Mouse (Mus musculus): ENCODE results near the gene Zfp318. TPM values are rescaled to one million over a fixed set of nuclear protein-coding genes. Genes with fewer than 3 reads are reported as not detected.
A peak's percentile ranks its signal among the peaks of the same experiment; 100 is the strongest.

The Zfp318 gene
- total RNA-seq (2021), result 10 to 100 TPM; 18.9 to 25.9 TPM
- long read RNA-seq, experiment 1, partial matches to known transcripts, result 0 of 1 reads
- long read RNA-seq, experiment 1, other reads (novel, unspliced or antisense), result 0 of 1 reads
- long read RNA-seq, experiment 2, partial matches to known transcripts, result 0 of 1 reads
- long read RNA-seq, experiment 2, other reads (novel, unspliced or antisense), result 1 of 1 reads

DNA sequence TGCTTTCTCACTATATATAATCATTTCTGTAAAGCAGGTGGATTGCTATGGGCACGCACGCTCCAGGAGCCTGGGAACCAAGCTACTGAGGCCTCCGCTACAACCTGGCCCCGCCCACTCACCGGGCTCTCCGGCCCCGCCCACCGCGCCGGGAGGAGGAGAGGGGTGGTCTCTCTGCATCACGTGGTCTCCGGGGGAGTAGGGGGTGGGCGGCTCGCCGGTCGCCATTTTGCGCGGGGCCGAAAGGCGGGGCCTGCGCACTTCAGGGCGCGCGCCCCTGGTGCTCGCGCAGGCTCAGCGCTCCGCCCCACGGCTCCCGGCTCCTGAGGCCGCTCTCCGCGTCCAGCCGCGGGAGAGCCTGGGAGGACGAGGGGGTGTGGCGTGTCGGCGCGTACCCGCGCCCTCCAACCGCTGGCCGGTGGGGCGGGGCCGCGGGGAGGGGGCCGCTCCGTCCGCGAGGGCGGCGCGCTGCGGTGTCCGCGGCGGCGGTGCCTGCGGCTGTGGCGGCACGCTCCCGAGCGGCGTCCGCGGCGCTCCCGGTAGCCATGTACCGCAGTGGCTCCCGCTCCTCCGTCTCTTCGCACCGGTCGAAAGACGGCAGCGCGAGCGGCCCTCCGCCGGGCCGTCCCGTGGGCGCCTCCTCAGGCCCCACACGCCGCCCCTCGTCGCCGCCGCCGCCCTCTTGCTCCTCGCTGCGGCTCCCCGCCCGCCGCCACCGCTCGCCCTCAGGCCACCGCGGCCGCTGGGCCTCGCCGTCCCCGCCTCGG, at the start of gene Zfp318:
TSS of gene Zfp318 (plus strand) at position 438 of the 767 bp plus-strand sequence.
- peak; percentile 99 for DNase-seq (ENCODE audit: low spot score in 2 of 2)

- DNase-seq (ENCODE audit: low spot score in 2 of 2), result no peak
These were observed 47.1 kb upstream of the Zfp318 start for GRCm38 (mm10) chr17:46336475-46336874.

DNA sequence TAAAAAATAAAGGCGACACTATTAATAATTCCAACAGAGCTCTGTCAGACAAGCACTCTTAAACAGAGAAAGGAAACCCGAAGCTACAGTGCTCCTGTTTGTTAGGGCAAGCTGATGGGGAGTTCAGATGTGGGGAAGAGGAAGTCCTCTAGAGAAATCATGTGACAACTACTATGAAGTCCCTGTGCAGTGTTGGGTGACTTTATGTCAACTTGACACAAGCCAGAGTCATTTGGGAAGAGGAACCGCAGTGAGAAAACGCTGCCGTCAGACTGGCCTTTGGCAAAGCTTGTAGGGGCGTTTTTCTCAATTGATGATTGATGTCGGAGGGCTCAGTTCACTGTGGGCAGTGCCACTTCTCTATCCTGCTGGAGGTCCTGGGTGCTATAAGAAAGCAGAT, 42.3 kb upstream of the Zfp318 start:
- no peak for DNase-seq (ENCODE audit: low spot score in 2 of 2)

- DNase-seq (ENCODE audit: low spot score in 2 of 2), result no peak
These were observed 32.4 kb upstream of the Zfp318 start for GRCm38 (mm10) chr17:46351026-46351700.

DNA sequence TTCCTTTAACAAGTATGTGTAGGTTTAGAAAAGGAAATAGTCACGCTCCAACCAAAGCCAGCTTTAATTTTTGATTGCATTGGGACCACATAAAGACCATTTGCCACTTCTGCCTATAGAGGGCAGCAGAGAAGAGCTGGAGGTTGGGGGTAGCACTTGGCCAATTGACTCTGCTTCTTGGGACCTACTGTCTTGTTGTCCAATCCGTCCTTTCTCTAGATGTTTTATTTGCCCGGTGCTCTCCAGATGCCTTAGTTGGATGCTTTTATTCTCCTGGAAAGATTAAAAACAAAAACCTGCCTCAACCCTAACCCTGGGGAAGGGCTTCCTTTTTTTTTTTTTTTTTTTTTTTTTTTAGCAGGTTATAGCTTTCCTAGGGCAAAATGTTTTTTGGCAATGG, 11.7 kb upstream of the Zfp318 start:
- DNase-seq (ENCODE audit: low spot score in 2 of 2), result peak; percentile 26 to 35

- no peak for DNase-seq (ENCODE audit: low spot score in 2 of 2)
These were observed 5.0 kb upstream of the Zfp318 start for GRCm38 (mm10) chr17:46378564-46378963.

- peak; percentile 45 to 53 for DNase-seq (ENCODE audit: low spot score in 2 of 2)
These were observed 700 bp downstream of the Zfp318 start for GRCm38 (mm10) chr17:46384061-46384801.

GRCm38 (mm10) chr17:46388200-46388599, 4.7 kb downstream of the Zfp318 start:
- DNase-seq (ENCODE audit: low spot score in 2 of 2), result no peak

GRCm38 (mm10) chr17:46393012-46393411, 9.5 kb downstream of the Zfp318 start:
- DNase-seq (ENCODE audit: low spot score in 2 of 2), result peak; percentile 8 to 31

DNA sequence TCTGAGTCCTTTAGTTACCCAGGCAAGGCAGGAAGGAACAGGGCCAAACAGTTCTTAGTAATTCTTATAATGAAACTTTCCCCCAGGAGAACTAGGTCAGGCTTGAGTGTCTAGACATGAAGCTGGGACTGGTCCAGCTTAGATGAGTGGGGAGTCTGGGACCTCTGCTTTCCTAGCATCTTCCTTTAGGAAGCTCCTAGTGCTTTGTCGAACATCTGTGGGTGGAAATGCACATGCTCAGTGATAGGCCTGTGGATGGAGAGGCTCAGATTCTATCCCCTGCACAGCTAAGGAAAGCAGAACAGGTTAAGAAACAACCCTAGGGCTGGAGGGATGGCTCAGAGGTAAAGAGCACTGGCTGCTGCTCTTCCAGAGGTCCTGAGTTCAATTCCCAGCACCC, 11.1 kb downstream of the Zfp318 start:
- DNase-seq (ENCODE audit: low spot score in 2 of 2), result no peak

GRCm38 (mm10) chr17:46408478-46408877, 24.9 kb downstream of the Zfp318 start:
- DNase-seq (ENCODE audit: low spot score in 2 of 2), result no peak

GRCm38 (mm10) chr17:46418628-46419027, 35.1 kb downstream of the Zfp318 start:
- no peak for DNase-seq (ENCODE audit: low spot score in 2 of 2)

- DNase-seq (ENCODE audit: low spot score in 2 of 2), result no peak
These were observed 36.2 kb downstream of the Zfp318 start for GRCm38 (mm10) chr17:46419717-46420116.

GRCm38 (mm10) chr17:46426496-46426895, 43.0 kb downstream of the Zfp318 start:
- DNase-seq (ENCODE audit: low spot score in 2 of 2), result no peak

GRCm38 (mm10) chr17:46428761-46429414, 45.4 kb downstream of the Zfp318 start, which contains the start of gene Crip3:
TSS of gene Crip3 (plus strand) at chr17:46428926.
- peak in 1 of 2 experiments; percentile 18 for DNase-seq (ENCODE audit: low spot score in 2 of 2)

DNA sequence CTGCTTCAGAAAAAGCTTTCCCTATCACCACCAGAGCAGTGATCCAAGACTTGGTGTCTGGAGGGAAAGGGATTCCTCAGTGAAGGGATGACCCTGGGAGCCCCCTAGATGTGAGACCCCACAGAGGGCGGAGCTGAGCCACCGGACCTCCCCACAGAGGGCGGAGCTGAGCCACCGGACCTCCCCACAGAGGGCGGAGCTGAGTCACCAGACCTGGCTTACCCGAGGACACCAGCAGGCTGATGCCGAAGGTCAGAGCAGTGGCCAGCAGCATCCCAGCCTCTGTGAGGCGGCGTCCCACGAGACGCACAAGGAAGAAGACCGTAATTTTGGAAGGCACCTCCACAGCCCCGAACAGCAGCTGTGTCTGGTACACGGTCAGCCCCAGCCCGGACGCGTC, 50.1 kb downstream of the Zfp318 start:
- DNase-seq (ENCODE audit: low spot score in 2 of 2), result peak in 1 of 2 experiments; percentile 25

- DNase-seq (ENCODE audit: low spot score in 2 of 2), result no peak
These were observed 53.3 kb downstream of the Zfp318 start for GRCm38 (mm10) chr17:46436672-46437366.

GRCm38 (mm10) chr17:46438298-46438873, 54.9 kb downstream of the Zfp318 start, which contains the start of gene Slc22a7:
TSS of gene Slc22a7 (minus strand) at chr17:46438457.
- no peak for DNase-seq (ENCODE audit: low spot score in 2 of 2)

- DNase-seq (ENCODE audit: low spot score in 2 of 2), result no peak
These were observed 55.6 kb downstream of the Zfp318 start for GRCm38 (mm10) chr17:46439176-46439575.
